Mouse (Mus musculus): ENCODE measurements at regions not wholly inside any gene's neighbourhood (a gene's known extent, or its start where the extent isn't known, plus 50 kb on each side); places are given as distances from the start of the nearest gene placed in this dataset.

DNA sequence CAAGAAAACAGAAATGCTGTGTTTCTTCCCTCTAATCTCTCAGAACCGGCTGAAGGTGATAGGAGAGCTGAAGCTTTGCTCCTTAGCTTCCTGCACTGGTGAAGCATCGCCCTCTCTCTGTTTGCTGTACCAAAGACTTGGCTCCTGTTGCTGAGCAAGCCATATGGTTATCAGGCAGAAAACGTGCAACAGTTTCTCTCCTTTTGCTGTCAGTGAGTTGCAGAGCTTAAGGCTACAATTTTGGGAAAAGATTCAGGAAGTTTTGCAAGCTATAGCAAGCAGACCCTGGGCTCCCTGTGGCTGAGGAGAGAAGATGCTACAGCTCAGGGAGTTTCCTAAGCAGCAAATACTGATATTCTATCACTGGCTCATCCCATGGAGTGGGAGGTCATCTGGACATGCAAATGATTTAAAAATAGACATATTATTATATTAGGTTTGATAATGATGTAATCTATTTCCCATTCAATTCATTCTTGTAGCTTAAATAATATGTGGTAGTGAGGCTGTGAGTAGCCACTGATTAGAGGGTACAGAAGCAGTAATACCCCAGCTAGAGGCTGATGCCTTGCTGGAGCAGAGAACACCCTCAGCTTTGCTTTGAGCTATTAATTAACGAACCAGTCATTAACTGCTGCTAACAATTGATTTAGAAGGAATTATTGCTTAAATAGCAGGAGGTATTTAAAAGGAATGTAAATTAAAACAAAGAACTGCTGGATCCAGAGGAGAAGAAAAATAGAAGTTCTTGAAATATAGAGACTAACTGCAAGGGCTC, 240.1 kb upstream of the Emcn start:
- peak; percentile 35 for DNase-seq (ENCODE audit: inconsistent ontology term)

DNA sequence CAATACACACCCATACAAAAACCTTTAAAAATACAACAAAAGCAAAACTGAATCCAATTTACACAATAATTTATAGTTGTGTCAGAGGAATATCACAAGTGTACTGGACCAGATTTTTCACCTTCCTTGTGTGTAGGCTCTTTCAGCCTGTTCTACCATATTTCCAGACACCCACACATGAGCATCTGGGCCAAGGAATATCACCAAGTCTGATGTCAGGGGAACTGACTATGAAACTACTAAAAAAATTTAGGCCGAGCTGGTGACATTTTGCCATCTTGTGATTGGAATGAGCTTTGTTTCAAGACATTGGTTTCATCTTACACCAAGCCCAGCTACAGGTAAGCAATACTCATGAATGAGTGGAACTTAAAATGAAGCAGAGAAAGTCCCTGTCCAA, 234.9 kb upstream of the Emcn start:
- no peak for DNase-seq (ENCODE audit: inconsistent ontology term)

DNA sequence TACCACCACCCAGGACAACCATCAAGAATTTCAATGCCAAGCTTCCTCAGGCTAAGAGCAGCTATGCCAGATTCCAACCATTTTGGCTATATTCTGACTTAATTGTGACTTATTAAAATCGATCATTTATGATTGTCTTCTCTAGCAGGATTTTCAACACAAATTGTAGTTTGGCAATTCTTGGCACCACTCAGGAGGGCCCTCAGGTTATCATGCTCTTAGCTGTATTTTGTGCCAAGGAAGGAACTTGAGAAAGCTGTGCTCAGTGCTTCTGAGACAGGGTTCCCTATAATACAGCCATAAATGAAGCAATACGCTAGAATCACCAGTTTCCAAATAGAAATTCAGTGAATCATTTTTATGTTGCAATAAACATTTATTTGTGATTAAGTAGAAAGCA, 232.7 kb upstream of the Emcn start:
- no peak for DNase-seq (ENCODE audit: inconsistent ontology term)

DNA sequence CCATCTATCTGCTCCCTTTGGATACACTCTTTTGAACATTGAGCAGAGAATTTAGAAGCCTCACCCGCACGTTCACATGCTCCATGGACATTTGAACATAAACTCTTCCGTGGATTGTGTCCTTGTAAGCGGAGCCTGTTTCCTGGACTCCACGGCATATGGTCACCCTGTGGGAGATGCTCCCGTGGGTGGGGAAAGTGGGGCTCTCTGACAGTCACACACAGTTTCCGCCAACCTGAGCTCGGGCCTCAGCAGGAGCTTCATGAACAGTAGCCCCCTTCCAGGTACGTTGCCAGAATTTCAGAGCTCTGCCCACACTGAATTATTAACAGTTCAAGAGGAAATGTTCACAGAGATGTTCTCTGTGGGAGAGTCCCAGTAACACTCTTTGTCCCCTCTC, 231.1 kb upstream of the Emcn start:
- DNase-seq (ENCODE audit: inconsistent ontology term) = no peak

DNA sequence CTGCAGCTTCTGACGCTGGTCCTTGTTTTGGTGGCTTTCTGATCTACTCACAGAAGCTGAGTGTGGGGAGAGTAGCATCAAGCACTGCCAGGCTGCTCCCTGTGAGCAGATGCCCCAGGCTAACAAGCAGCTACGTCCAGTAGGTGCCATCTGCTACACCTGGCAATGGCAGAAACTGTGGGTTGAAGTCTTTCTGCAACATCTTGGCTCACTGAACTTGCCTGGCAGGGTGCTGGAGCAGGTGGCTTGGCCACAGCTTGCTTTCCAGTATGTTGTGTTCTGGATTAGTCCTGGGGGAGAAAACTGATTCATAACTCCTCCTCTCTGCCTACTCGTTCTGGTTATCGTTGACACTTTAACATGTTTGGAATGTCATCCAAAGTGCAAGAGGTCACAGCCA, 230.4 kb upstream of the Emcn start:
- peak; percentile 58 for DNase-seq (ENCODE audit: inconsistent ontology term)

DNA sequence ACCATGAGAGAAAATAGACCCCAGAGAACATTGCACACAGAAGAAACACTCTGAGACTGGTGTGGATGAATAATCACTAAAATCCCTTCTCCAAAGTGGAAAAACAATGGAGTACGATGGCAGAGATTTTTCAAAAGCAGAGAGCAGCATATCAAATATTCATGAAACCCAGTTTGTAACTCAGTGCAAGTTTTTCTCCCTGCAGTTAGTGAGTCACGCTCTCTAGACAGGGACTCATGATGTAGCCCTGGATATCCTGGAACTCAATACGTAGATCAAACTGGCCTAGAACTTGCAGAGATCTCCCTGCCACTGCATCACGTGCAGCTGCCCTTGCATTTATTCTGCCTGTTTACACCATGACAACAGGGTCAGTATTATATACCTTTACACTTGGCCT, 210.9 kb upstream of the Emcn start:
- DNase-seq (ENCODE audit: inconsistent ontology term) = no peak

DNA sequence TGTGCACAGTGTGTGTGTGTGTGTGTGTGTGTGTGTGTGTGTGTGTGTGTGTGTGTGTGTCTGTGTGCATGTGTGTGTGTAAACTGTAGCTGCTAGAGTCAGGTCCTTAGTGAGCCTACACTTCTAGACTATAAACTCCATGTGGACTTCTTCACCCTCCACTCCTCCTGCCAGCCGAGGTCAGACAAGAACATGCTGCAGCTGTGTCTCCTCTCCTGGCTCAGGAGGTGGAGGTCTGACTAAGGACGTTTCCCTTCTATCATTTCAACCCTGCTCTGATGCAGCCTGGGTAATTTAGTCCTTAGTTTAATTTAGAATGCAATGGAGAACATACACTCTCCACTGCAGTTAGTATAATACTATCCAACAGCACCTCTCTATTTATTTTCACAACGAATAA, 198.8 kb upstream of the Emcn start:
- DNase-seq (ENCODE audit: inconsistent ontology term) = no peak

DNA sequence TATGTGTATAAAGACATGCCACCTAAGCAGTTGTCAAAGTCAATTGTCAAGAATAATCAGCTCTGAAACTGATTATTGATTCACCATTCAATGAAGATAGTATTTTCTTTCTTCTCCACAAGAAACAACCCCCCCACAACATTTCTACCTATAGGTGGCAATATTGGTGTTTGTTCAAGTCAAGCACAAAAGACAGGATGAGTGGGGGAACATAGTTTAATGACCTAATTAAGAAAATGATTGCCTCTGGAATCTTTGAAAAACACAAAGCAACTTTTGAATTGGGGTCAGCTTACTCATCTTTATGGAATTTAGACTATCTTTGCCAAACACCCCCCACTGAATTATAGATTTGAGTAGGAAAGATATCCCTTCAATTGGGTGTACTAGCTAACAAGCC, 194.8 kb upstream of the Emcn start:
- DNase-seq (ENCODE audit: inconsistent ontology term) = peak; percentile 92

DNA sequence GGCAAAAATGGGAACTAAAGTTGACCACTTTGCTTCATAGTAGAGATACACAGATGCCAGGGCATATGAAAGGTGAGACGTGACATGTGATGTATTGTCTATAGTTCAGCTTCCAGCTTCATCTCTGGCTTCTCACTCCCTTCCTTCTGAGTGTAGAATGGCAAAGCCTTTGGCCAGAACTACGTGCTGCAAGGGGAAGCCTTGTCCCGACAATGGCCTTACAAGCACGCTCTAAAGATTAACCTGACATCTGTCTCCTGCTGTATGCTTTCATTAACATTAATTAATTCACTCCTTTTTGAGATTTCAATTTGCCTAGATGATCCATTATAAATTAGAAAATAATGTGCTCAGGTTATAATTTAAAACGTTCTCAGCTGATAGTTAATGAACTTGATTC, 193.5 kb upstream of the Emcn start:
- no peak for DNase-seq (ENCODE audit: inconsistent ontology term)

DNA sequence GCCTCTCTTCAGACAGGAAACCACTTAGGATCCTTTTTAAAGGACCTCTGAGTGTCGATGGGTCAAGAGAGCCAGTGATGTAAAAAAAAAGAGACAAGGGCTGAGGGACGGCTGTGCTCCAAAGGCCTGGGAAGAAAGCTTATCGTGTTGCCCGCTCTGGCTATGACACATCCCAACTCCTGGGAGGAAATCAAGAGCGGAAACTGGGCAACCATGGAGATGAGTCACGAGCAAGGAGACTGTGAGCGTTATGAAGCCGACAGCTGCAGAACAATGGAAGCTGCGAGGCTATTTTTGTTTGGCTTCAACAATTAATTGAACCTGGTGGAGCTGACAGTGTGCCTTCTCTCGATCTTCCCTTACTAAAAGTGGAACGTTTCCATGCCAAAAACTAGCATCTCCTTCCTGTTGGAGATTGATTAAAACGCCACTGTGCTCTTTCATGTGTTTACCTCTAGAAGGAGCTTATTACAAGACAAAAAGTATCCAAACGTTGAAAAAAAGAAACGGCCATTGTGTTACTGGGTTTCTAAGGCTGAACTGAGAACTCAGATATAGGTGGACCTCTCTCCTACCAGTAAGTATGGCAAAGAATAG, 190.4 kb upstream of the Emcn start:
- DNase-seq (ENCODE audit: inconsistent ontology term) = peak; percentile 95

DNA sequence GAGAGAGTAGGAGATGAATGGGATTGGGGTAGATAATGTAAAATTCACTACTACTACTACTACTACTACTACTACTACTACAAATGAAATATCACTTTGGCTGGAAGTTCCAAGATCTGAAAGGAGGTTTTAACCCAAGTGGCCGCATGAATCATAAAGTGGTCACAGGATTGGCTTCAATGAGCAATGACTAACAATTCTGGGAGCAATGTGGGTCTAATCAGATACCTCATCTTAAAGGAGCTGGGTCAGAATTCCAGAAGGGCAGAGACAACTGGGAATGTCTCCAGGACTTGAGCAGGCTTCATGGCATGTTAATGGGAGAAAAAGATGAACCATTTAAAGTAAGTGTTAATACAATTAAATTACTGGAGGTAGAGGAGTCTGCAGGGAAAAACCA, 189.4 kb upstream of the Emcn start:
- DNase-seq (ENCODE audit: inconsistent ontology term) = peak; percentile 83

DNA sequence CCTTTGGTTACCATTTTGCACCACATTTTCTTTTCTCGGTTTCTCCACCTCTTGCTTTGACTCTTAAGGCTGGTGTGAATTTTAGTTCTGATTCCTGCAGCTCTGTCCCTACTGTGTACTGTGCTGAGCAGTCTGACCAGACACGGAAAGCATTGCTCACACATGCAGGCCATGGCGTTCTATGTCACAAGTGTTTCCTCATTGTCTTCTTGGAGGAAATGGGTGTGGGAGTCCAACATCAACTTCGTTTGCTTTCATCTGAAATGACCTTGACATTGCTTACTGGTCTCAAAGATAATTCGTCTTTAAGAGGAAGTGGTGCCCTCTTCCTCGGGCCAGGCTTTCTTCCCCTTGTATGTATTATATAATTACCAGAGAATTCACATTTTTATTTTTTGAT, 187.6 kb upstream of the Emcn start:
- no peak for DNase-seq (ENCODE audit: inconsistent ontology term)

DNA sequence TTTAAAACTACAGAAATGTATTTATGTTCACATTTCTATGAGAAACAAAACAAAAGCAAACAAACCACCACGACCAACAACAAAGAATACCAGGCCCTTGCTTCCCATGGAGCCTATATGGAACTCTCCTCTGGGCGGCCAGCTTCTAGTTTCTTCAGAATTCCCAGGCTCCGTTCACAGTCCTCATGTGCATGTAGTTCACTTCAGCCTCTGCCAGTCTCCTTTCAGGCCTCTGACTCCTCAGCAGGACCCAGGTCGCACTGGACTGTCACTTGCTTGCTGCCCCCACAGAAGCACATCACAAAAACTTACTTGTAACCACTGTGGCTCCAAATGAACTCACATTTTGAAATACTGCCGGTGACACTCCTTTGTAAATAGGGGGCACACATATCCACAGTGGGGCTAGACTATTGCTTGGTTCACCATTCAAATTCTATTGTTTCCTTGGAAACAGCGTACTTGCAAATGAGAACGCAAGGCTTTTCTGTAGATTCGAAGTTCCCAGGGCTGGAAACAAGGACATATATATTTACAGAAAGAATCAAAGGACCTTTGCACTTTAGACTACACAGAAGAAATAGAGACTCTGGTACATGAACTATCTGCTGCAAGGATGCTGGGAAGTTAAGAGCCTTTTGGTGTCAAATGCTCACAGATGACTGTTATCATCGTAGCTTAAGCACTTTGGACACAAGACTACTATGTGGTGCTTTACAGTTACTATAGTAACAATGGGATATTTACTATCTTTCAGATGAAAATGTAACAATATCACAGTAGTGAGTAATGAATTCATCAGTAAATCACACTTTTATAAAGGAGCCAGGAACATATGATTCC, 186.4 kb upstream of the Emcn start:
- DNase-seq (ENCODE audit: inconsistent ontology term) = no peak

DNA sequence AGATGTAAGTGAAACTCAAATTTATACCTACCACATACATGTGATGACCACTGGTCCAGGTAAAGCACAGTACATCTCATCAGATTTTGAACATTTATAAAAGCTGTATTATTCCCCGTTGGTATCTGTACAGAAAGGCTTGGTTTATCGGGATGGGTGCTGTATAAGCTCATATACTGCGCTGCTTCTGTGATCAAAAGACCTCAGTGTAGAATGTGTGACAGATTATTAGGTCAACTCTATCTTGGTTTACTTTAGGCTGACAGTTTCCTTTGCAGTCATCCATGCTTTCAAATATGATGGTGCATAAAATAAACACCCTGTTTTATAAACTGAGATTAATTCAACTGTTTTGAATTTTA, 185.8 kb upstream of the Emcn start:
- no peak for DNase-seq (ENCODE audit: inconsistent ontology term)

DNA sequence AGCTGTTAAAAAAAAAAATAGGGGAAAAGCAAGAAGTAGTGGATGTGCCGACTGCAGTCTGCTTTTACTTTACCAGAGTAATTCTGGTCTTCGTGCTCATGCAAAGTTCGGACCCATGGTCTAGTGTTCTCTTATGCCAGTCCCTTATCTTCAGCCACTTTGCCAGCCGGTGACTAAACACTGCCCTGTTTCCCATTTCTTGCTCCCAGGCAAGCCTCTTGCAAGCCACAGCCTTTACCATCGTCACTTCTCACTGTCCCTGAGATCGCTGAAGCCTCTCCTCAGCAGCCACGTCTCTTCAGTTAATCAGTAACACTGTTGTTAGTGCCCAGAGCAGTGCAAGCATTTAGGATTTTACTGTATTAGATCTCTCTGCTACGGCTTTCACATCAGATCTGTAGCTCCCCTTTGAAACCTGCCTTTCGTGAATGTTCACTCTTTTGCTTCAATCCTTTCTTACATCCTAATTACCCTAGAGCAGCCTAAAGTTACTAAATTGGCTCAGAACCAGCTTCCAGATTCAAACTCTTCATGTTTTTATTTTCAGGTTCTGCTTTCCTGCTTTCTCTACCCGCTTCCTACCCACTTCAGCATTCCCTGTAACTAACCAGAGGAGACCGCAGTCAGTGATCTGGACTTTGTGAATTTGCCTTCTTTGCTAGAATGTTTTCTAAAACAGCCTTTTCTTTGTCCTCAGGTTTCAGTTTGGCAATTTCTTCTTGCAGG, 184.5 kb upstream of the Emcn start:
- peak; percentile 52 for DNase-seq (ENCODE audit: inconsistent ontology term)

DNA sequence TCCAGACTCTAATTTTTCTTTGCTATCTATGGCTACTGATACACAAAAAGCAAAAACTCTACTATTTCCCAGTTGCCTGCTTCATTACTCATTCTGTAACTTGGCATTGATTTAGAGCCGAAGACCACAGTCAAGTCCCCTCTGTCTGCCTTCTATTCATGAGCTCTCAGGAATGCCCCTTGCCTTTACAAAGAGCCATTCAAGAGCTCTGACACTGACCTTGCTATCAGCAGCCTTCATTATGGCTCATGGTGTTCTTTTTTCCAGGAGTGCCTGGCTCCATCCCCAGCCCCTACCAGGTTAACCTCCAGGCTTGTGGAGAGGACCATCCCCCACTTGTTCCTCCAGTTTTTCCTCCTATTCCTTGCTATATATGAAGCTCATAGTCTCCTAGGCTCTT, 151.8 kb upstream of the Emcn start:
- DNase-seq (ENCODE audit: inconsistent ontology term) = peak; percentile 85

DNA sequence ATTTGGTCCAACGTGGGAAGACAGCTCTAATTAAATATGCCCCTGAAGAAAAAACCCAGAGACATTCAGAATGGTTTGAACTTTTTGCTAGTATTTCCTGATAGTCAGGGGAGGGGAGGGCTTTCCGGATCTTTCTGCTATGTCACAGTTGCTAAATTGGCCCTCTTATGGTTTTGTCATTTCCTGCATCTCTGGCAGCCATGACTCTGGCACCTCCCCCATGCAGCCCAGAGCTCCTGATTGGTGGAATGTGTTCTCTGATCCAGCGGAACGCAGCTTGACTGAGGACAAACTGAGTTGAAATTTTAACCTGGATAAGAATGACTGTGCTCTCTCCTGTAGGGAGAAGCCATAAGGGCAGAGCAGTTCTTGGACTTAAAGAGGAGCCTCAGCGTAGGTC, 150.4 kb upstream of the Emcn start:
- DNase-seq (ENCODE audit: inconsistent ontology term) = peak; percentile 22

DNA sequence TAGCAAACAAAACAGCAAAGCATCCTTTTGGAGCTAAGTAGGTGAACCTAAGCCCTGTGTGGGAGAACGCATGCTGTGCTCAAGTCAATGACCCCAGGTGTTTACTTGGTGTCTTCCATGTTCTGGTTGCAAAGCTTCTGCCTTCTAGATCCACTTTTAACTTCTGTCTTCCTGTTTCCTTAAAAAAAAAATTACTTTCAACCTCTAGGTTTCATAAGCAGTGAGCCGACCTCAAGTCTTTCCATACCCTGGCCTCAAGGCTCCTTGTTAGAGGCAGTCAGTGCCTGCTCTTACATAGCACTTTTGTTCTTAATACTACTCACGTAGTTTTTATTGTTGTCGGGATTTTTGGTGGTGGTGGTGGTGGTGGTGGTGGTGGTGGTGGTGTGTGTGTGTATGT, 149.9 kb upstream of the Emcn start:
- DNase-seq (ENCODE audit: inconsistent ontology term) = no peak

DNA sequence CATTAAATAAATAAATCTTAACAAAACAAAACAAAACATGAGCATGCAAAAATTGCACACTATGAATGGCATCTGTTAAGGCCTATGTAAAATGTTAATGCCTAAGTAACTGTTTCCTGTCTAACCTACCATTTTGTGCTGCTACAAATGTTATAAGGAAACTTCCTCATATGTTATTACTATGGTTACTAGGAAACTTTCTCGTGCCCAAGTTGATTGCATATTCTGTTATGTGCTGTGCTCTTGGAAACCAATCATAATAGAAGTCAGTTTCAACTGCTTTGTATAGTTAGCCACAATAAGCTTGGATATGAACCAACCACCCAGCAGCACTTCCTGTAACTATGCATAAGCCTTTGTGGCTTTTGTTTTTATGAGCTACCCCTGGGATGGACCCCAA, 147.0 kb upstream of the Emcn start:
- peak; percentile 14 for DNase-seq (ENCODE audit: inconsistent ontology term)

DNA sequence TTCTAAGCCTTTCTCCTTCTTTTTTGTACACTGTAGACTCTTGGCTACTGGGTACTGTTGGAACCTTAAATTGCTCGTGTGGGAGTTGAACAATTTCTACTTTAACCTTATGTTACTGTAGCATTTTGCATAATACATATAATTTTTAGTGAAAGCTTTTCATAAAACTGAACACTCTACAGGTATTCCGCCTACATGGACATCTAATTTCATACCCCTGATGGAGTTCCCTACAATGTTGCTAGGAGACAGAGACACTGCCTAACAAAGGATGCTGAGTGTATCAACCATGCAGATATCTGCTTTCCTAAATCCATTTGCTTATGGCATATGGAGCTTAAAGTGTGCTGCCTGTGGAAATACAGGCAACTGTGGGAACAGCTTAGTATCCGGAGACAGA, 129.2 kb upstream of the Emcn start:
- DNase-seq (ENCODE audit: inconsistent ontology term) = no peak

DNA sequence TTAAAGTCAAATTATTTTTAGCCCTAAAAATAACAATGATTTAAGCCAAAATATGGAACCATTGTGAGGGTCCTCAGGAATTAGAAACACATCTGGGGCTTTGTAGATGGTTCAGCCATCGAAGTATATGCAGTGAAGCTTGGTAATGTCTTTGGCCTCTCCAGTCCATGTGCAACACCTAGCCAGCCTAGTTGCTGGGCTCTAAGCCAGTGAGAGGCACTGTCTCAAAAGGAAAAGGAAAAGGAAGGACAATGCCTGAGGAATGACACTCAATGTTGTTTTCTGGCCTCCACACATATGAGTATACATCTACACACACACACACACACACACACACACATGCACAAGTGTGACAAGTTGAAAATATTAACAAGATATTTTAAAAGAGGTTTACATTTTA, 124.8 kb upstream of the Emcn start:
- no peak for DNase-seq (ENCODE audit: inconsistent ontology term)

DNA sequence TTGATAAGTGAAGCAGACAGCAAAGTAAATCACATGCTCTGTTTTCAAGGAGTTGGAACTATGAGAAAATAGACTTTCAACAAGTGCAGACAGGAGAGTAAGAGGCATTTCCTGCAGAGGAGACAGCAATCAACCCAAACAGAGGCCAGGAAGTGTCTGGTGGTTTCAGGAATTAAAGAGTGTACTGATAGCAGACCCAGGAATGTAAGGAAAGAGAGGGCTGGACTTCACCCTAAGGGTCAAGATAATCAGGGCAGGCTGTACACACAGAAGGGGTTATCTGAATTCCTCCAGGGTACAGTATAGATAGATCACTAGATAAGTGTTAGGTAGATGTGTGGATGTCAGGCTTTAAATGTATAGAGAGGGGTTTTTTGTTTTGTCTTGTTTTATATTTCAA, 123.6 kb upstream of the Emcn start:
- DNase-seq (ENCODE audit: inconsistent ontology term) = no peak
